Mouse (Mus musculus): ENCODE results near the gene Dlg2.

DNA sequence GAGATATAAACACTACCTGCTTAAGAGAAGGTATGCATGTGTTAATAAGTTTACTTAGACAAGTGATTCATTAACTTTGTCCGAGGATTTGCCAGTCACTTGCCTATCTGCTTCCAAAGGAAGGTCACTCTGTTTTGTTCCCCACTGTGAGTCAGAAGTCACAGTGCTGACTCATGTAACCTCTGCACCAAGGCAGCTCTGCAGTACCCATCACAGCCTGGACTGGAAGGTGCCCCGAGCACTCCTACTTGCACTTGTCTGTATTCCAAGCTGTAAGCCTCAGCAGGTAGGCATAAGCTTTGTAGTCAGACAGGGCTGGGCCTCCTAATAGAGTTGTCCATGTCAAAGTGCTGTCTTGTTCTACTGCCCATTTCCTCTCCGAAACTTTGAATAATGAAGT is 1782.2 kb downstream of the Dlg2 start:
- no peak for TF ChIP-seq CTCF (conservative IDR thresholded peaks at IDR 0.05; ENCODE audit: low read length)
- TF ChIP-seq NANOG (IDR thresholded peaks at IDR 0.05; ENCODE audit: borderline replicate concordance, low read length): no peak
